In genomic region chr1:88543608-88544007, GRCm38 (mm10) we compare ENCODE assay signal across 37 mouse cellular contexts. TPM values are rescaled to one million over a fixed set of nuclear protein-coding genes. Genes with fewer than 3 reads are reported as not detected.
"Had no signal": no experiment of that assay in that cellular context is flagged by ENCODE, and none has a peak within 500 bp of the region (broad histone marks: within the 10 kb centered on the region; RNA-seq: fewer than 3 reads in every experiment).

No protein-coding gene starts in this region.

- H3K4me1 ChIP-seq: heart, embryonic 15.5 days; kidney, embryonic 15.5 days had no signal

- H3K9me3 ChIP-seq: heart, embryonic 13.5 days; heart, embryonic 15.5 days; hindbrain, embryonic 13.5 days; hindbrain, embryonic 15.5 days; kidney, embryonic 15.5 days; limb, embryonic 13.5 days; limb, embryonic 15.5 days; liver, embryonic 12.5 days had no signal

- ATAC-seq: hindbrain, postnatal 0 days; intestine, embryonic 16.5 days; liver, embryonic 12.5 days had no signal

- H3K9ac ChIP-seq: heart, embryonic 13.5 days; heart, embryonic 15.5 days; hindbrain, embryonic 13.5 days; hindbrain, embryonic 15.5 days; kidney, embryonic 15.5 days; limb, embryonic 13.5 days; limb, embryonic 15.5 days; liver, embryonic 12.5 days; liver, embryonic 14.5 days had no signal

- H3K4me2 ChIP-seq: heart, embryonic 11.5 days; heart, embryonic 13.5 days; heart, embryonic 15.5 days; hindbrain, embryonic 13.5 days; hindbrain, embryonic 15.5 days; kidney, embryonic 15.5 days; limb, embryonic 13.5 days; limb, embryonic 15.5 days; liver, embryonic 12.5 days had no signal

- H3K4me3 ChIP-seq: heart, adult 2 months; heart, embryonic 13.5 days; heart, embryonic 15.5 days; hindbrain, embryonic 13.5 days; hindbrain, embryonic 15.5 days; kidney, embryonic 15.5 days; limb, embryonic 13.5 days; limb, embryonic 15.5 days; liver, embryonic 12.5 days had no signal

- H3K27ac ChIP-seq: heart, adult 2 months; heart, embryonic 13.5 days; heart, embryonic 15.5 days; hindbrain, embryonic 13.5 days; hindbrain, embryonic 15.5 days; hindbrain, postnatal 0 days; kidney, embryonic 15.5 days; kidney, postnatal 0 days; limb, embryonic 13.5 days; limb, embryonic 15.5 days; liver, embryonic 12.5 days; liver, embryonic 14.5 days had no signal

- H3K36me3 ChIP-seq: heart, embryonic 13.5 days; heart, embryonic 15.5 days; hindbrain, embryonic 13.5 days; hindbrain, embryonic 15.5 days; kidney, embryonic 15.5 days; limb, embryonic 13.5 days; limb, embryonic 15.5 days; liver, embryonic 12.5 days had no signal

- DNase-seq: gastrocnemius, postnatal 14 days; gastrocnemius, postnatal 36 days; heart, adult 11 months; heart, adult 2 months; heart, postnatal 14 days; heart, postnatal 36 days; kidney, adult 11 months; kidney, adult 2 months; kidney, adult 9 months; kidney, postnatal 14 days; kidney, postnatal 36 days; layer of hippocampus, adult 9-11 months; layer of hippocampus, postnatal 36 days; left cerebral cortex, postnatal 4 days had no signal

- H3K27me3 ChIP-seq: heart, embryonic 13.5 days; heart, embryonic 15.5 days; hindbrain, embryonic 15.5 days; kidney, embryonic 15.5 days; limb, embryonic 13.5 days; limb, embryonic 15.5 days had no signal

RNA-seq across cellular contexts. Expression of gene Glrp1, which starts 33.7 kb away (rescaled TPM):
- total RNA-seq: gastrocnemius, adult 18-20 months; gastrocnemius, adult 8-10 months; gastrocnemius, postnatal 14 days; gastrocnemius, postnatal 36 days; heart, postnatal 14 days; heart, postnatal 36 days; hindbrain, postnatal 0 days; layer of hippocampus, adult 18-20 months; layer of hippocampus, postnatal 14 days; layer of hippocampus, postnatal 36 days; left cerebral cortex, adult 18-20 months; left cerebral cortex, postnatal 25 days; left cerebral cortex, postnatal 4 days had no signal
- polyA plus RNA-seq: hindbrain, embryonic 11.5 days; hindbrain, embryonic 13.5 days; hindbrain, embryonic 15.5 days; hindbrain, postnatal 0 days; intestine, embryonic 14.5 days; intestine, embryonic 16.5 days; kidney, adult 2 months; kidney, embryonic 15.5 days; large intestine, adult 2 months; limb, embryonic 11.5 days; limb, embryonic 13.5 days; limb, embryonic 15.5 days; liver, embryonic 12.5 days had no signal
